Mouse (Mus musculus): Measurements from ENCODE around the gene 1600014C23Rik.

- TF ChIP-seq POLR2A (IDR thresholded peaks at IDR 0.05; ENCODE audit: low read depth, low read length) (no peak), CTCF (IDR thresholded peaks at IDR 0.05; ENCODE audit: extremely low read depth, insufficient read depth, insufficient read length, insufficient replicate concordance) (no peak)
Observed at GRCm38 (mm10) chr17:45699039-45699740, 34.5 kb downstream of the 1600014C23Rik start.

Measured in spleen, adult 2 months (tissue).